Mouse (Mus musculus): ENCODE data around the gene Cryba2. TPM values are rescaled to one million over a fixed set of nuclear protein-coding genes. Genes with fewer than 3 reads are reported as not detected.

Gene Cryba2
- polyA plus RNA-seq, 1 experiment = not detected

- WGBS = 27% methylated on average over 6 of the region's 6 CpGs
- Histone ChIP-seq H3K27me3 (replicated peaks; ENCODE audit: control insufficient read depth, insufficient read depth, low read length) (no peaks in the 10 kb centered on the region), H3K36me3 (ENCODE audit: control insufficient read depth, insufficient read depth, low read length) (no peaks in the 10 kb centered on the region), H3K4me3 (ENCODE audit: insufficient read depth, low read depth, low read length) (no peak overlapping the region), H3K4me1 (ENCODE audit: control insufficient read depth, insufficient read depth, low read length) (0 out of 2 replicates have a peak, but pooled peaks cover 2% of the 10 kb centered on the region), H3K27ac (ENCODE audit: insufficient read depth, low read depth, low read length) (no peak overlapping the region)
- TF ChIP-seq POLR2A (IDR thresholded peaks at IDR 0.05; ENCODE audit: low read depth, low read length) (no peak), CTCF (conservative IDR thresholded peaks at IDR 0.05; ENCODE audit: insufficient read depth, insufficient read length, low read depth, low read length) (peak; percentile 94)
- peak; percentile 81 for DNase-seq
Observed at GRCm38 (mm10) chr1:74926721-74927120, 33.8 kb upstream of the Cryba2 start.

- DNase-seq = peak; percentile 59
- TF ChIP-seq POLR2A (IDR thresholded peaks at IDR 0.05; ENCODE audit: low read depth, low read length) = no peak
- no peak; the same call in 1 of the 2 replicates for TF ChIP-seq CTCF (conservative IDR thresholded peaks at IDR 0.05; ENCODE audit: insufficient read depth, insufficient read length, low read depth, low read length)
- WGBS = 64% methylated on average over 4 of the region's 4 CpGs
Observed at GRCm38 (mm10) chr1:74924464-74924863, 31.5 kb upstream of the Cryba2 start.

GRCm38 (mm10) chr1:74915706-74916105 lies 22.8 kb upstream of the Cryba2 start:
- no peak overlapping the region for H3K27ac ChIP-seq (ENCODE audit: insufficient read depth, low read depth, low read length)
- TF ChIP-seq POLR2A (IDR thresholded peaks at IDR 0.05; ENCODE audit: low read depth, low read length) (no peak), CTCF (conservative IDR thresholded peaks at IDR 0.05; ENCODE audit: insufficient read depth, insufficient read length, low read depth, low read length) (peak; percentile 54)
- no peaks in the 10 kb centered on the region for H3K36me3 ChIP-seq (ENCODE audit: control insufficient read depth, insufficient read depth, low read length)
- no peaks in the 10 kb centered on the region for H3K27me3 ChIP-seq (replicated peaks; ENCODE audit: control insufficient read depth, insufficient read depth, low read length)
- no peak overlapping the region for H3K4me3 ChIP-seq (ENCODE audit: insufficient read depth, low read depth, low read length)
- WGBS = 24% methylated on average over 13 of the region's 13 CpGs
- peak; percentile 27 for DNase-seq
- H3K4me1 ChIP-seq (ENCODE audit: control insufficient read depth, insufficient read depth, low read length) = no peaks in the 10 kb centered on the region

More at GRCm38 (mm10) chr1:74924464-74924863, 31.5 kb upstream of the Cryba2 start:
- H3K27ac ChIP-seq (ENCODE audit: insufficient read depth, low read depth, low read length) = no peak overlapping the region
- no peak overlapping the region for H3K4me3 ChIP-seq (ENCODE audit: insufficient read depth, low read depth, low read length)
- H3K4me1 ChIP-seq (ENCODE audit: control insufficient read depth, insufficient read depth, low read length) = 0 out of 2 replicates have a peak, but pooled peaks cover 2% of the 10 kb centered on the region
- no peaks in the 10 kb centered on the region for H3K27me3 ChIP-seq (replicated peaks; ENCODE audit: control insufficient read depth, insufficient read depth, low read length)
- no peaks in the 10 kb centered on the region for H3K36me3 ChIP-seq (ENCODE audit: control insufficient read depth, insufficient read depth, low read length)

- WGBS = 19% methylated on average over 6 of the region's 6 CpGs
- Histone ChIP-seq H3K27ac (ENCODE audit: insufficient read depth, low read depth, low read length) (no peak overlapping the region), H3K36me3 (ENCODE audit: control insufficient read depth, insufficient read depth, low read length) (no peaks in the 10 kb centered on the region), H3K4me1 (ENCODE audit: control insufficient read depth, insufficient read depth, low read length) (0 out of 2 replicates have a peak, but pooled peaks cover 5% of the 10 kb centered on the region), H3K27me3 (replicated peaks; ENCODE audit: control insufficient read depth, insufficient read depth, low read length) (no peaks in the 10 kb centered on the region), H3K4me3 (ENCODE audit: insufficient read depth, low read depth, low read length) (no peak overlapping the region)
- no peak for DNase-seq
- TF ChIP-seq CTCF (conservative IDR thresholded peaks at IDR 0.05; ENCODE audit: insufficient read depth, insufficient read length, low read depth, low read length) (no peak), POLR2A (IDR thresholded peaks at IDR 0.05; ENCODE audit: low read depth, low read length) (no peak)
Observed at GRCm38 (mm10) chr1:74902191-74902590, 9.2 kb upstream of the Cryba2 start.

- Histone ChIP-seq H3K4me3 (ENCODE audit: insufficient read depth, low read depth, low read length) (no peak overlapping the region), H3K36me3 (ENCODE audit: control insufficient read depth, insufficient read depth, low read length) (no peaks in the 10 kb centered on the region), H3K27me3 (replicated peaks; ENCODE audit: control insufficient read depth, insufficient read depth, low read length) (no peaks in the 10 kb centered on the region), H3K4me1 (ENCODE audit: control insufficient read depth, insufficient read depth, low read length) (0 out of 2 replicates have a peak, but pooled peaks cover 5% of the 10 kb centered on the region), H3K27ac (ENCODE audit: insufficient read depth, low read depth, low read length) (no peak overlapping the region)
- WGBS = 4% methylated on average over 3 of the region's 3 CpGs
- peak; percentile 57 for DNase-seq
- TF ChIP-seq CTCF (conservative IDR thresholded peaks at IDR 0.05; ENCODE audit: insufficient read depth, insufficient read length, low read depth, low read length) (peak; percentile 36; the same call in 1 of the 2 replicates), POLR2A (IDR thresholded peaks at IDR 0.05; ENCODE audit: low read depth, low read length) (no peak)
Observed at GRCm38 (mm10) chr1:74901686-74902085, 8.7 kb upstream of the Cryba2 start.

GRCm38 (mm10) chr1:74900341-74901285 lies 7.7 kb upstream of the Cryba2 start:
- 1% methylated on average over 61 of the region's 66 CpGs for WGBS
- 0 out of 2 replicates have a peak, but pooled peaks cover 5% of the 10 kb centered on the region for H3K4me1 ChIP-seq (ENCODE audit: control insufficient read depth, insufficient read depth, low read length)
- no peaks in the 10 kb centered on the region for H3K36me3 ChIP-seq (ENCODE audit: control insufficient read depth, insufficient read depth, low read length)
- DNase-seq = peak; percentile 69
- TF ChIP-seq POLR2A (IDR thresholded peaks at IDR 0.05; ENCODE audit: low read depth, low read length) = no peak
- no peak for TF ChIP-seq CTCF (conservative IDR thresholded peaks at IDR 0.05; ENCODE audit: insufficient read depth, insufficient read length, low read depth, low read length)
- no peak overlapping the region; the same call in 1 of the 2 replicates for H3K4me3 ChIP-seq (ENCODE audit: insufficient read depth, low read depth, low read length)
- no peaks in the 10 kb centered on the region for H3K27me3 ChIP-seq (replicated peaks; ENCODE audit: control insufficient read depth, insufficient read depth, low read length)
- no peak overlapping the region for H3K27ac ChIP-seq (ENCODE audit: insufficient read depth, low read depth, low read length)
